Mouse (Mus musculus) C2C12 (cell line): ENCODE measurements around the gene Syce2.

Source experiments
- CEBPB ChIP-seq: IDR thresholded peaks from one replicate; pipeline ENCODE4 v1.6.1; 2011; ENCODE audit warnings: low read depth, mild to moderate bottlenecking, control low read depth, moderate library complexity
- CTCF ChIP-seq: IDR thresholded peaks from one replicate; pipeline ENCODE4 v1.5.1; 2011; ENCODE audit not compliant: control insufficient read depth, insufficient read depth, insufficient read length
- FOSL1 ChIP-seq: IDR thresholded peaks from one replicate; pipeline ENCODE4 v1.8.0; 2011; ENCODE audit warnings: mild to moderate bottlenecking, low read length; ENCODE audit not compliant: poor library complexity, insufficient read depth, severe bottlenecking
- MYOG ChIP-seq: IDR thresholded peaks from one replicate; pipeline ENCODE4 v1.6.1; 2011; ENCODE audit not compliant: control insufficient read depth, insufficient read length; ENCODE audit errors: extremely low read depth
- USF1 ChIP-seq: IDR thresholded peaks from one replicate; pipeline ENCODE4 v1.6.1; 2011; ENCODE audit warnings: low read depth, mild to moderate bottlenecking, control low read depth, moderate library complexity

DNA sequence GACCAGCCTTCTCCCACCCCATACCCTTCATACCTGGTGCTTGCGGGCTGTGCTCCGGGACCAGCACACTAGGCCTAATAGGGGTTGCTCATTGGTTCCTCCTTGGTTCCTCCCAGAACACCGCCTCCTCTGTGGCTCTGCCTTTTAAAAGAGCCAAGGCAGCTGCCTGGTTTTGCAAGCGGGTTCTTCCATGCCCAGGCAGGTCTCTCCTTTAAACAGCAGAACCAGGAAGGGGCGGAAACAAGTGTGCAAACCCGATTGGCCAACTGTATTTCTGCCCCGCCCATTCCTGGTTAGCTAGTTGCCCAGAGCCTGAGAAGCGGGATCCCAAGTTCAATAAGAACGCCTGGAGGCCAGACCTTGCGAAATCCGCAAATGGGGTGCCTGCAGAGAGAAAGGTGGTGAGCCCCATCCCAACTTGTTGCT, 21.8 kb downstream of the Syce2 start, which contains the start of gene Gcdh:
- TF ChIP-seq CTCF (no peak), MYOG (no peak), USF1 (no peak), FOSL1 (no peak), CEBPB (peak; percentile 67)
